8 mouse cellular contexts compared by ENCODE assay signal in genomic region chr7:28919815-28920214, GRCm38 (mm10). TPM values are rescaled to one million over a fixed set of nuclear protein-coding genes. Genes with fewer than 3 reads are reported as not detected.
DNase-seq lines count a peak whose midpoint lies in the region; ATAC-seq and TF ChIP-seq lines count a peak whose summit lies in the region.

No protein-coding gene starts in this region.

- TF ChIP-seq CTCF in thymus, adult 2 months (IDR thresholded peaks at IDR 0.05; ENCODE audit: borderline replicate concordance, control insufficient read depth, extremely low read depth, insufficient read depth, low read length, poor library complexity), result no peak
- no peak for TF ChIP-seq CTCF in cortical plate, adult 2 months (IDR thresholded peaks at IDR 0.05; ENCODE audit: extremely low read depth, insufficient read depth, low read length)

- H3K27me3 ChIP-seq in thymus, adult 2 months (ENCODE audit: control insufficient read depth, insufficient read depth, low read length), result no peaks in the 10 kb centered on the region

- no peak for ATAC-seq in megakaryocyte-erythroid progenitor cell, adult 5-6 weeks (replicated peaks; ENCODE audit: low FRiP score, low TSS enrichment, poor library complexity, severe bottlenecking)

- no peak overlapping the region for H3K27ac ChIP-seq in thymus, adult 2 months (ENCODE audit: control insufficient read depth, insufficient read depth, low read length)
- peak overlapping the region; percentile 86; the same call in 1 of the 2 replicates for H3K27ac ChIP-seq in cortical plate, adult 2 months (ENCODE audit: insufficient read depth, low read length)

- DNase-seq in thymus, adult 2 months, result peak; percentile 9
- no peak for DNase-seq in thymus, postnatal 0 days (ENCODE audit: low spot score)
- DNase-seq in heart, adult 18-20 months, result peak; percentile 88 to 91
- peak; percentile 84 for DNase-seq in kidney, adult 11 months
- peak; percentile 81 to 89 for DNase-seq in lung, adult 18-20 months
- DNase-seq in retina, postnatal 7 days (ENCODE audit: low read depth, low spot score), result peak; percentile 16

- peaks cover 2% of the 10 kb centered on the region; the same call in 1 of the 2 replicates for H3K4me1 ChIP-seq in thymus, adult 2 months (replicated peaks; ENCODE audit: control insufficient read depth, insufficient read depth, low read length)
- peaks cover 52% of the 10 kb centered on the region for H3K4me1 ChIP-seq in cortical plate, adult 2 months (ENCODE audit: control insufficient read depth, insufficient read depth, low read length)

- WGBS in thymus, adult 2 months, result 90% methylated on average over 6 of the region's 6 CpGs

- peaks cover 38% of the 10 kb centered on the region for H3K36me3 ChIP-seq in thymus, adult 2 months (ENCODE audit: control insufficient read depth, insufficient read depth, low read length)

- no peak for TF ChIP-seq POLR2A in thymus, adult 2 months (IDR thresholded peaks at IDR 0.05; ENCODE audit: control insufficient read depth, extremely low read depth, insufficient read depth, low read length, poor library complexity)
- TF ChIP-seq POLR2A in cortical plate, adult 2 months (IDR thresholded peaks at IDR 0.05; ENCODE audit: extremely low read depth, insufficient read depth, low read length), result no peak

- no peak overlapping the region for H3K4me3 ChIP-seq in thymus, adult 2 months (ENCODE audit: control insufficient read depth, insufficient read depth, low read length)
- H3K4me3 ChIP-seq in cortical plate, adult 2 months (ENCODE audit: insufficient read depth, low read length), result no peak overlapping the region

RNA-seq across cellular contexts. Expression of gene Capn12, which starts 38.6 kb away (rescaled TPM):
- polyA plus RNA-seq in thymus, adult 2 months (2012; rRNA removed), result 0.20 and 1.00 TPM in 2 replicates
- 0.23 and 0.53 TPM in 2 replicates for polyA plus RNA-seq in thymus, postnatal 0 days (2015; fragmentation: Nextera tagmentation; extraction: Ambion mirVana)
- polyA plus RNA-seq in cortical plate, adult 2 months (2012; rRNA removed), result 1.2 and 1.8 TPM in 2 replicates
- under 1 TPM; 0.31 to 0.35 TPM for total RNA-seq in heart, adult 18-20 months (2021)
- total RNA-seq in megakaryocyte-erythroid progenitor cell, adult 5-6 weeks (2014; fragmentation: Nextera tagmentation), result not detected in 2 replicates
- total RNA-seq in megakaryocyte-erythroid progenitor cell, adult 5-6 weeks (2017), result not detected in 2 replicates

RNA-seq across cellular contexts. Expression of gene Actn4, which starts 42.3 kb away (rescaled TPM):
- 243 and 268 TPM in 2 replicates for polyA plus RNA-seq in thymus, adult 2 months (2012; rRNA removed)
- 133 and 138 TPM in 2 replicates for polyA plus RNA-seq in thymus, postnatal 0 days (2015; fragmentation: Nextera tagmentation; extraction: Ambion mirVana)
- polyA plus RNA-seq in cortical plate, adult 2 months (2012; rRNA removed), result 170 and 178 TPM in 2 replicates
- total RNA-seq in heart, adult 18-20 months (2021), result 10 to 100 TPM; 64.7 to 66.4 TPM
- 93.1 and 106 TPM in 2 replicates for total RNA-seq in megakaryocyte-erythroid progenitor cell, adult 5-6 weeks (2014; fragmentation: Nextera tagmentation)
- 41.1 and 51.7 TPM in 2 replicates for total RNA-seq in megakaryocyte-erythroid progenitor cell, adult 5-6 weeks (2017)

RNA-seq across cellular contexts. Expression of gene Lgals7, which starts 56.2 kb away (rescaled TPM):
- 13.0 and 15.5 TPM in 2 replicates for polyA plus RNA-seq in thymus, adult 2 months (2012; rRNA removed)
- polyA plus RNA-seq in thymus, postnatal 0 days (2015; fragmentation: Nextera tagmentation; extraction: Ambion mirVana), result 0.99 and 1.1 TPM in 2 replicates
- polyA plus RNA-seq in cortical plate, adult 2 months (2012; rRNA removed), result 1.2 and 1.3 TPM in 2 replicates
- 1 to 10 TPM in 1 of 2 experiments, under 1 TPM in 1; 0.93 to 1.8 TPM for total RNA-seq in heart, adult 18-20 months (2021)
- total RNA-seq in megakaryocyte-erythroid progenitor cell, adult 5-6 weeks (2014; fragmentation: Nextera tagmentation), result not detected in 2 replicates
- not detected in 2 replicates for total RNA-seq in megakaryocyte-erythroid progenitor cell, adult 5-6 weeks (2017)
